Mouse (Mus musculus): ENCODE measurements around the gene Vangl1.

Vangl1 gene

DNA sequence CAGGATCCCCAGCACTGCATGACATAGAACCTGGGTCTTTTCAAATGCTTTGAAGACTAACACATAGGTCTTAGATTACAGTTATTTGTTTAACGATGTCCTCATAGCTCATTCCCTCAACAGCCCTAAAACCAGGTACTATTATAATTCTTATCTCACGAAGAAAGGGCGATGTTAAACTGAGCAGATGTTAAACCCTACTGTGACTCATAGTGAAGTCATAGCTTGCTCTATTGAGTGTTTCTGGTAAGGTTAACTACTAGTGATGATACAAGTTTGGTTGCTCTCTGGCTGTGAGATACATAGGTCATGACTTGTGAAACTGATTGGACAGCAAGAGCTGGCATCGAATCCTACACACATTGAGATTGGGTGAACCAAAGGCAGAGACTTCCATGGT, 61.5 kb downstream of the Vangl1 start:
- no peak for DNase-seq (ENCODE audit: low spot score)

- no peak for DNase-seq (ENCODE audit: low spot score)
Measured at GRCm38 (mm10) chr3:102141893-102142292, 62.6 kb downstream of the Vangl1 start.

DNA sequence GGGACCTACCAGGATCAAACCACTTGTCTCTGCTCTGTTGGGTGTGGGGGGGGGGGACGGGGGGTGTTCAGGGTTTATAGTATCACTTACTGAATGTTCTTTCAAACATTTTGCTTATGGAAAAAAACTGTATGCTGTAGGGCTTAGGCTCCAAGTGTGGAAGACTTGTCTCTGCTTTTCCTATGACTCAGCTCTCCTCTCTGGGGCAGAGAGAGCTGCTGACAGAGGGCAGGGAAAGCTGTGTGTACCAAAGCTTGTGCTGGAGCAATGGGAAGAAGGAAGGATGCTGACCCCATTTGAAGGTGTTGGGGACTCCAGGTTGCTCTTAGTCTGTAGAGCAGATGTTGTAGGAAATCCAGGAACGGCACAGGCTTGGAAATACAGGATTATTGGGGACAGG, 63.0 kb downstream of the Vangl1 start:
- DNase-seq (ENCODE audit: low spot score) = no peak

GRCm38 (mm10) chr3:102140606-102141005, 63.9 kb downstream of the Vangl1 start:
- DNase-seq (ENCODE audit: low spot score) = no peak

DNA sequence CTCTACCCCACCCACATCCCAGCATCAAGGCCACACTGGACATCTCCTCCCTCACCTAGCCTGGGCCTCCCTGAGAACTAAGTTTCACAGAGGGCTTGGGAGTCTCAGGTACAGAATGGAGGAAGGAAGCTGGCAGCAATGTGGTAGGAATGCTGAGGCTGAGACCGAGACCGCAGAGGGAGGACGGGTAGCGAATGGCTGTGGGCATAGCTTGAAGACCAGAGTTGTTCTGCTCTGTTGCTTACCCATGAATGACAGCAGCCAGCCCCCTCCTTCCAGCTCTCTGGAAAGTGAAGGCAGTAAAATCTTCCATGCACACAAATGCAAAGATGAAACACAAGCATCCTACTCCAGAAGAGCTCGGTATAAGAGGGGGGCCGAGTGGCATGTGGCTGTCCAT, 65.6 kb downstream of the Vangl1 start:
- DNase-seq (ENCODE audit: low spot score) = no peak

- no peak for DNase-seq (ENCODE audit: low spot score)
Measured at GRCm38 (mm10) chr3:102137158-102137557, 67.3 kb downstream of the Vangl1 start.

- no peak for DNase-seq (ENCODE audit: low spot score)
Measured at GRCm38 (mm10) chr3:102135389-102136113, 68.9 kb downstream of the Vangl1 start.

- no peak for DNase-seq (ENCODE audit: low spot score)
Measured at GRCm38 (mm10) chr3:102131627-102132324, 72.7 kb downstream of the Vangl1 start.

GRCm38 (mm10) chr3:102130478-102130877, 74.0 kb downstream of the Vangl1 start:
- no peak for DNase-seq (ENCODE audit: low spot score)

- DNase-seq (ENCODE audit: low spot score) = no peak
Measured at GRCm38 (mm10) chr3:102128242-102128641, 76.3 kb downstream of the Vangl1 start.

DNA sequence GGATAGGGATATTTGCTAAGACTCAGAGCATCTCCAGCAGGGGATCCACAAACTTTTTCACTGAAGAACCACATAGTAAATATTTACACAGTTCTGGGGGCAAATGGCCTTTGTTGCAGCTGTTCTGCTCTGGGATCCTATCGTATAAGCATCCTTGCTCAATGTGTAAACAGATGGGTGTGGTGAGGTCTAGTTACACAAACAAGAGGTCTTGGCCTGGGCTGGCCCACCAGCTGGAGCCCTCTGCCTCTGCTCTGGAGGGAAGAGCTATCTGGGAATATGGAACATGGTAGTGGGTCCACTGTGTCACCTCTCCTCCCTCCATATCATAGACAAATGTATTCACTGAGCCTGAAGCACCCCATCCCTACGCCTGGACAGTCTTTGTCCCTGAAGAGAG, 77.4 kb downstream of the Vangl1 start:
- DNase-seq (ENCODE audit: low spot score) = no peak

DNA sequence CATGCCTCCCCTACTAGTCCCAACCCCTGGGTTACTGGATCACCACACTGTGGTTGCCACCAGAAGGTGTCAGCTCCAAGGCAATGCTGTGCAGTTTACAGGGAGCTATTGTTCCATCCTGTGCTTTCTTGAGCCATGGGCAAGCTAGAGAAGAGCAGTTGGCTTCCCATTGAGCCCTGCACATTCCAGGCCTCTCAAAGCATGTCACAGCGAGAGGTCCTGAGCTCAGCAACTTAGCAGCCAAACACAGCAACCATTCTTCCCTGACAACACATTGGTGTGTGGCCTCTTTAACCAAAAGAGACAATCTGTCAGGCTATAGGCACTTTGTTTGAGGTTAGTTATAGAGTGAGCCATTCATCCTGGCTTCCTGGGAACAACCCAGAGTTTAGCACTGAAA, 78.9 kb downstream of the Vangl1 start:
- no peak for DNase-seq (ENCODE audit: low spot score)

DNA sequence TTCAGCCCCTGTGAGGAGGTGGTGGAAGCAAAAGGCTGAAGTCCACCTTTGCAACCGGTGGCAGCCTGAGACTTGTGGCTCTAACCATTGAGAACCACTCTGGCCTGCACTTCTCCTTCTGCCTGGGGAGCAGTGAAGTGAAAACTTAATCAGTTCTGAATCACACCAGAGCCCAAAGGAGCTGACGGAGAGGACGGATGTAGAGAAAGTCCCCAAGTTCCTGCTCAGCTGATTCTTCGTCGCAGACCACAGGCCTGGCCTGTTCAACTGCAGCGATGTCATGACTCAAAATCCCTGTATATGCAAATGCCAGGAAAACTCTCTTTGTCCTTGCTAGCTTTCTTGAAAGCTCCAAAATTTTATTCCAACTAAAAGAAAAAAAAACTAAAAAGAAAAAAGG, 80.8 kb downstream of the Vangl1 start:
- no peak for DNase-seq (ENCODE audit: low spot score)

GRCm38 (mm10) chr3:102122046-102122445, 82.4 kb downstream of the Vangl1 start:
- DNase-seq (ENCODE audit: low spot score) = no peak

GRCm38 (mm10) chr3:102120947-102121346, 83.5 kb downstream of the Vangl1 start:
- no peak for DNase-seq (ENCODE audit: low spot score)

DNA sequence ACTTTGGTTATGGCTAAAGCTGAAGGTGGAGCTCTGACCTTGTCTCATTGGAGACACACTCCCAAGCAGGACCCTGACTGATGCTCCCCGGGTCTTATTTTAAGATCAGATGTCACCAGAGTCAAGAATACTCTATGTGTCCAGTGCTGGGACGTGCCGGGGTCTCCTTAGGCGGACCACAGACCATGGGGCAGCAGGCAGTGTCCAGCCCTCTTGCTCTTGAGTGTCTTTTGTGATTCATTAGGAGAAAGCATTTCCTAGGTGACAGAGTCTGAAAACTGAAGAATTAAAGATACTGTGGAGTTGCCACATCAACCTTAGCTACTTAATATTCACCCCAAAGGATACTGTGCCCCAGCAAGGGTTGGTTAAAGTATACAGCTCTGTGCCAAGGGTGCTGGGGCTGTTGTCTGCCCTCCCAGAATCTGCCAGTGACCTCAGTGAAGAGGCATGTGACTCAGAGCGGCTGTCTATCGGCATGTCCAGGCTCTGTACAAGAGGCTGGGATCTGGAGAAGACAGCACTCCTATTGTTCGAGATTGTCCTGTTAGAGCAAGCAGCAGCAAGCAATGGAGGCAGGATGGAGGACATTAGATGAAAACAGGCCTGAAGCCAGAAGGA, 92.4 kb downstream of the Vangl1 start:
- DNase-seq (ENCODE audit: low spot score) = no peak

GRCm38 (mm10) chr3:102108201-102108600, 96.3 kb downstream of the Vangl1 start:
- no peak for DNase-seq (ENCODE audit: low spot score)

- no peak for DNase-seq (ENCODE audit: low spot score)
Measured at GRCm38 (mm10) chr3:102103811-102104565, 100.5 kb downstream of the Vangl1 start.
